Mouse (Mus musculus) cerebellum, postnatal 36 days (tissue): ENCODE measurements around the gene Nubpl.

Experiments
- DNase-seq, 2 experiments: peaks; one replicate each; pipeline ENCODE4 v3.0.0; 2021 to 2022; ENCODE audit warnings: mixed read lengths in 2 of 2

Nubpl gene

GRCm38 (mm10) chr12:52248531-52248930, 151.0 kb downstream of the Nubpl start:
- DNase-seq, result no peak

GRCm38 (mm10) chr12:52254089-52254488, 156.6 kb downstream of the Nubpl start:
- DNase-seq, result no peak

GRCm38 (mm10) chr12:52268131-52268530, 170.6 kb downstream of the Nubpl start:
- DNase-seq, result no peak

- DNase-seq, result no peak
Measured at GRCm38 (mm10) chr12:52272828-52273227, 175.3 kb downstream of the Nubpl start.

- no peak for DNase-seq
Measured at GRCm38 (mm10) chr12:52276320-52276719, 178.8 kb downstream of the Nubpl start.

GRCm38 (mm10) chr12:52281232-52281631, 183.7 kb downstream of the Nubpl start:
- no peak for DNase-seq

GRCm38 (mm10) chr12:52284471-52284870, 186.9 kb downstream of the Nubpl start:
- DNase-seq, result no peak

- DNase-seq, result no peak
Measured at GRCm38 (mm10) chr12:52286802-52287201, 189.3 kb downstream of the Nubpl start.

GRCm38 (mm10) chr12:52288537-52288936, 191.0 kb downstream of the Nubpl start:
- DNase-seq, result no peak

- DNase-seq, result no peak
Measured at GRCm38 (mm10) chr12:52288941-52289567, 191.5 kb downstream of the Nubpl start.

- no peak for DNase-seq
Measured at GRCm38 (mm10) chr12:52289594-52289993, 192.1 kb downstream of the Nubpl start.

GRCm38 (mm10) chr12:52293931-52294330, 196.4 kb downstream of the Nubpl start:
- DNase-seq, result no peak

- DNase-seq, result no peak
Measured at GRCm38 (mm10) chr12:52297988-52298387, 200.5 kb downstream of the Nubpl start.

- DNase-seq, result no peak
Measured at GRCm38 (mm10) chr12:52298683-52299082, 201.1 kb downstream of the Nubpl start.

- DNase-seq, result no peak
Measured at GRCm38 (mm10) chr12:52302961-52303360, 205.4 kb downstream of the Nubpl start.

- no peak for DNase-seq
Measured at GRCm38 (mm10) chr12:52306348-52306747, 208.8 kb downstream of the Nubpl start.

GRCm38 (mm10) chr12:52307331-52307982, 209.9 kb downstream of the Nubpl start:
- DNase-seq, result no peak

GRCm38 (mm10) chr12:52308628-52309027, 211.1 kb downstream of the Nubpl start:
- DNase-seq, result no peak

- no peak for DNase-seq
Measured at GRCm38 (mm10) chr12:52314818-52315217, 217.3 kb downstream of the Nubpl start.

GRCm38 (mm10) chr12:52317635-52318034, 220.1 kb downstream of the Nubpl start:
- no peak for DNase-seq

- DNase-seq, result no peak
Measured at GRCm38 (mm10) chr12:52318426-52318825, 220.9 kb downstream of the Nubpl start.

GRCm38 (mm10) chr12:52319156-52319555, 221.6 kb downstream of the Nubpl start:
- DNase-seq, result no peak

- DNase-seq, result no peak
Measured at GRCm38 (mm10) chr12:52328488-52328887, 231.0 kb downstream of the Nubpl start.

GRCm38 (mm10) chr12:52335142-52335765, 237.7 kb downstream of the Nubpl start:
- DNase-seq, result no peak
